Mouse (Mus musculus) kidney, adult 2 months (tissue): Measurements from ENCODE around the gene Gnl3.

Experiments used
- CTCF ChIP-seq: fragments of 200-500 bp; conservative IDR thresholded peaks from 2 replicates; pipeline ENCODE4 v1.5.1; 2011; ENCODE audit warnings: low read depth, mild to moderate bottlenecking, control low read depth, low read length, moderate library complexity, mixed read lengths; ENCODE audit not compliant: insufficient read depth, insufficient read length
- POLR2A ChIP-seq: fragments of 200-500 bp; IDR thresholded peaks from one replicate; pipeline ENCODE4 v1.6.1; 2011; ENCODE audit warnings: low read depth, low read length, control low read depth

GRCm38 (mm10) chr14:31025785-31026184 is 6.8 kb upstream of the Gnl3 start:
- peak; percentile 31; the same call in 1 of the 2 replicates for TF ChIP-seq CTCF
- TF ChIP-seq POLR2A = no peak
